Mouse (Mus musculus): ENCODE data around the gene Trpt1.

Gene Trpt1

GRCm38 (mm10) chr19:7040637-7041130, 44.8 kb downstream of the Trpt1 start:
- no peak for DNase-seq (ENCODE audit: low spot score)

- no peak for DNase-seq (ENCODE audit: low spot score)
These were observed 45.2 kb downstream of the Trpt1 start for GRCm38 (mm10) chr19:7041171-7041570.

- DNase-seq (ENCODE audit: low spot score) = no peak
These were observed 48.3 kb downstream of the Trpt1 start for GRCm38 (mm10) chr19:7044279-7044678.

- no peak for DNase-seq (ENCODE audit: low spot score)
These were observed 48.8 kb downstream of the Trpt1 start for GRCm38 (mm10) chr19:7044706-7045105.
